Mouse (Mus musculus) small intestine, adult 2 months (tissue): Measurements from ENCODE around the gene Ndufs7.

Experiments
- CTCF ChIP-seq: fragments of 200-500 bp; IDR thresholded peaks from 2 replicates; pipeline ENCODE4 v1.5.1; 2012; ENCODE audit warnings: low read depth, mild to moderate bottlenecking, control low read depth, inconsistent platforms, low read length, moderate library complexity, mixed read lengths; ENCODE audit not compliant: insufficient replicate concordance, insufficient read length; ENCODE audit errors: extremely low read depth
- POLR2A ChIP-seq: fragments of 200-500 bp; IDR thresholded peaks from 2 replicates; pipeline ENCODE4 v1.6.1; 2012; ENCODE audit warnings: low read depth, mild to moderate bottlenecking, control low read depth, inconsistent platforms, low read length, moderate library complexity

- TF ChIP-seq CTCF (no peak), POLR2A (no peak)
Measured at GRCm38 (mm10) chr10:80227166-80227539, 21.8 kb upstream of the Ndufs7 start.
